Mouse (Mus musculus) bone marrow macrophage, adult 2 months (primary cell): ENCODE measurements around the gene Rag1.

Source experiments
- CTCF ChIP-seq: IDR thresholded peaks from 2 replicates; pipeline ENCODE4 v1.5.1; 2012; ENCODE audit warnings: low read depth, mild to moderate bottlenecking, low read length, moderate library complexity
- POLR2A ChIP-seq: IDR thresholded peaks from 2 replicates; pipeline ENCODE4 v1.6.1; 2012; ENCODE audit warnings: mild to moderate bottlenecking, low read depth, low read length, borderline replicate concordance

DNA sequence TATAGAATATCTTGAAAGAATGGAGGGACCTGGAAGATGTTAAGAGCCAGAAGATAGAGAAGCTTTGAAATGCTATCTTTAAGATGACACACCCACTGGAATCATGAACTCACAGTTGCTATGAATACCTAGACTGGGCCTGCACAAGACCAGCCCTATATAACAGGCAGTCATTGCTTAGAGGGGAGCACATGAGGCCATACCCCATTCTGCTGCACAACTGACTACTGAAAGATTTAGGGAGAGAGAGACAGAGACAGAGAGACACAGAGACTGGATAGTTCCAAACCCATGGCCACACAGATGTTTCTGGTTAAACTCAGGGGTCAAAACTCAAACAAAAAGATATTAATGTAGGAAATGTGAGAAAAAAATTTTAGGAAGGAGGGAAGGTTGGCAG is 22.1 kb downstream of the Rag1 start:
- no peak for TF ChIP-seq POLR2A
- TF ChIP-seq CTCF: no peak
